Mouse (Mus musculus) thymus, postnatal 10 days (tissue): ENCODE measurements around the gene Tax1bp3.

ENCODE experiments used
- DNase-seq, 2 experiments: peaks; one replicate each; pipeline ENCODE4 v3.0.0; 2021; ENCODE audit warnings: low spot score in 2 of 2

Tax1bp3 gene

GRCm38 (mm10) chr11:73176608-73177508 lies at the start of gene Tax1bp3, which contains the start of gene Emc6:
TSS of gene Tax1bp3 (plus strand) at chr11:73177083.
TSS of gene Emc6 (minus strand) at chr11:73177037.
- peak; percentile 95 to 97 for DNase-seq

GRCm38 (mm10) chr11:73131020-73131419 lies 45.9 kb upstream of the Tax1bp3 start:
- peak; percentile 36 to 50 for DNase-seq

GRCm38 (mm10) chr11:73132999-73133398 lies 43.9 kb upstream of the Tax1bp3 start:
- DNase-seq = no peak

GRCm38 (mm10) chr11:73134222-73134621 lies 42.7 kb upstream of the Tax1bp3 start:
- no peak for DNase-seq

GRCm38 (mm10) chr11:73136587-73136986 lies 40.3 kb upstream of the Tax1bp3 start:
- no peak for DNase-seq

- peak in 1 of 2 experiments; percentile 10 for DNase-seq
Measured at GRCm38 (mm10) chr11:73137116-73137515, 39.8 kb upstream of the Tax1bp3 start.

GRCm38 (mm10) chr11:73137591-73138501 lies 39.0 kb upstream of the Tax1bp3 start, which contains the start of gene Haspin:
TSS of gene Haspin (minus strand) at chr11:73138294.
- peak; percentile 85 to 94 for DNase-seq

GRCm38 (mm10) chr11:73144261-73144681 lies 32.6 kb upstream of the Tax1bp3 start:
- DNase-seq = no peak

GRCm38 (mm10) chr11:73146026-73146974 lies 30.6 kb upstream of the Tax1bp3 start:
- DNase-seq = no peak

GRCm38 (mm10) chr11:73146975-73147365 lies 29.9 kb upstream of the Tax1bp3 start:
- DNase-seq = no peak

- no peak for DNase-seq
Measured at GRCm38 (mm10) chr11:73148209-73148608, 28.7 kb upstream of the Tax1bp3 start.

- no peak for DNase-seq
Measured at GRCm38 (mm10) chr11:73155071-73155470, 21.8 kb upstream of the Tax1bp3 start.

GRCm38 (mm10) chr11:73159957-73160810 lies 16.7 kb upstream of the Tax1bp3 start, which contains the start of gene P2rx5:
TSS of gene P2rx5 (plus strand) at chr11:73160421.
- no peak for DNase-seq

GRCm38 (mm10) chr11:73160811-73161200 lies 16.1 kb upstream of the Tax1bp3 start:
- DNase-seq = no peak

- DNase-seq = no peak
Measured at GRCm38 (mm10) chr11:73161616-73162015, 15.3 kb upstream of the Tax1bp3 start.

- DNase-seq = no peak
Measured at GRCm38 (mm10) chr11:73162284-73162683, 14.6 kb upstream of the Tax1bp3 start.

- DNase-seq = no peak
Measured at GRCm38 (mm10) chr11:73168071-73168470, 8.8 kb upstream of the Tax1bp3 start.

- no peak for DNase-seq
Measured at GRCm38 (mm10) chr11:73168576-73168975, 8.3 kb upstream of the Tax1bp3 start.

- DNase-seq = peak; percentile 39 to 64
Measured at GRCm38 (mm10) chr11:73169231-73169630, 7.7 kb upstream of the Tax1bp3 start.

- DNase-seq = no peak
Measured at GRCm38 (mm10) chr11:73172186-73172585, 4.7 kb upstream of the Tax1bp3 start.
